Mouse (Mus musculus) neural tube, embryonic 13.5 days (tissue): ENCODE data around the gene Tmem204. TPM values are rescaled to one million over a fixed set of nuclear protein-coding genes. Genes with fewer than 3 reads are reported as not detected.
A peak's percentile ranks its signal among the peaks of the same experiment; 100 is the strongest.

Source experiments
- ATAC-seq: fragments of 200-750 bp; cut with Nextera tagmentation; 2 replicates; pipeline ENCODE4 v1.8.0; 2017; ENCODE audit warnings: low read depth, mild to moderate bottlenecking, moderate TSS enrichment, moderate library complexity
- H3K27ac ChIP-seq: fragments of 300-500 bp; sonication (generic); replicated peaks from 2 replicates; pipeline ENCODE4 v1.5.1; 2015; ENCODE audit warnings: moderate library complexity, mild to moderate bottlenecking, inconsistent platforms
- H3K27me3 ChIP-seq: fragments of 300-500 bp; sonication (generic); 2 replicates; pipeline ENCODE4 v1.6.1; 2015; ENCODE audit warnings: mild to moderate bottlenecking, inconsistent platforms
- H3K36me3 ChIP-seq: fragments of 300-500 bp; sonication (generic); 2 replicates; pipeline ENCODE4 v1.6.1; 2015; ENCODE audit warnings: mild to moderate bottlenecking, inconsistent platforms
- H3K4me1 ChIP-seq: fragments of 300-500 bp; sonication (generic); replicated peaks from 2 replicates; pipeline ENCODE4 v1.6.1; 2015; ENCODE audit warnings: inconsistent platforms
- H3K4me2 ChIP-seq: fragments of 300-500 bp; sonication (generic); 2 replicates; pipeline ENCODE4 v1.6.1; 2015; ENCODE audit warnings: inconsistent platforms, mild to moderate bottlenecking, moderate library complexity
- H3K4me3 ChIP-seq: fragments of 300-500 bp; sonication (generic); 2 replicates; pipeline ENCODE4 v1.5.1; 2015; ENCODE audit warnings: mild to moderate bottlenecking, inconsistent platforms
- H3K9ac ChIP-seq: fragments of 300-500 bp; sonication (generic); 2 replicates; pipeline ENCODE4 v1.6.1; 2015; ENCODE audit warnings: moderate library complexity, mild to moderate bottlenecking, inconsistent platforms
- H3K9me3 ChIP-seq: fragments of 300-500 bp; sonication (generic); 2 replicates; pipeline ENCODE4 v1.6.1; 2016; ENCODE audit warnings: inconsistent platforms
- WGBS: fragments of 180-500 bp; shearing (Covaris S2); methylation state at CpG from one replicate; pipeline ENCODE4 v1.1.7; 2015; 5-methylcytosine and 5-hydroxymethylcytosine counted together
- polyA plus RNA-seq: library from polyadenylated mRNA; unstranded; fragments of >200 nt; fragmentation: Nextera tagmentation; extraction: Ambion mirVana; gene quantifications from 2 replicates; pipeline ENCODE4 v1.2.1, GENCODE M21; 2015

Gene Tmem204
- polyA plus RNA-seq, 1 experiment from 2014 or later = 10.8 TPM

GRCm38 (mm10) chr17:25082081-25082847, 1.1 kb downstream of the Tmem204 start:
- ATAC-seq = no peak
- H3K36me3 ChIP-seq = peaks cover 7% of the 10 kb centered on the region; the same call in 1 of the 2 replicates
- H3K4me1 ChIP-seq = peaks cover 20% of the 10 kb centered on the region
- no peaks in the 10 kb centered on the region for H3K9me3 ChIP-seq
- H3K27me3 ChIP-seq = no peaks in the 10 kb centered on the region
- peak overlapping the region; percentile 35; the same call in 1 of the 2 replicates for H3K27ac ChIP-seq
- 76% methylated on average over 14 of the region's 14 CpGs for whole genome bisulfite sequencing
- H3K9ac ChIP-seq = no peak overlapping the region
- H3K4me2 ChIP-seq = no peak overlapping the region
- no peak overlapping the region for H3K4me3 ChIP-seq

- Histone ChIP-seq H3K27me3 (no peaks in the 10 kb centered on the region), H3K4me2 (peak overlapping the region; percentile 14; the same call in 1 of the 2 replicates), H3K36me3 (0 out of 2 replicates have a peak, but pooled peaks cover 7% of the 10 kb centered on the region), H3K9ac (peak overlapping the region; percentile 57), H3K4me3 (peak overlapping the region; percentile 27), H3K9me3 (no peaks in the 10 kb centered on the region), H3K27ac (peak overlapping the region; percentile 71), H3K4me1 (peaks cover 26% of the 10 kb centered on the region)
- 89% methylated on average over 11 of the region's 11 CpGs for WGBS
- ATAC-seq = no peak
Observed at GRCm38 (mm10) chr17:25080960-25081381, 2.4 kb downstream of the Tmem204 start.

- Histone ChIP-seq H3K9ac (peak overlapping the region; percentile 57), H3K27ac (peak overlapping the region; percentile 71), H3K9me3 (no peaks in the 10 kb centered on the region), H3K4me1 (peaks cover 26% of the 10 kb centered on the region), H3K4me3 (peak overlapping the region; percentile 27), H3K4me2 (peak overlapping the region; percentile 14; the same call in 1 of the 2 replicates), H3K36me3 (0 out of 2 replicates have a peak, but pooled peaks cover 7% of the 10 kb centered on the region), H3K27me3 (no peaks in the 10 kb centered on the region)
- no peak for ATAC-seq
- WGBS = 92% methylated on average over 13 of the region's 13 CpGs
Observed at GRCm38 (mm10) chr17:25080210-25080609, 3.2 kb downstream of the Tmem204 start.

- Histone ChIP-seq H3K9ac (no peak overlapping the region; the same call in 1 of the 2 replicates), H3K4me2 (peak overlapping the region; percentile 40), H3K27me3 (no peaks in the 10 kb centered on the region), H3K27ac (peak overlapping the region; percentile 72), H3K9me3 (no peaks in the 10 kb centered on the region), H3K4me3 (peak overlapping the region; percentile 27), H3K4me1 (peaks cover 26% of the 10 kb centered on the region), H3K36me3 (0 out of 2 replicates have a peak, but pooled peaks cover 13% of the 10 kb centered on the region)
- WGBS = 58% methylated on average over 13 of the region's 13 CpGs
- peak; percentile 82 for ATAC-seq
Observed at GRCm38 (mm10) chr17:25077771-25078372, 5.5 kb downstream of the Tmem204 start.

- Histone ChIP-seq H3K27me3 (no peaks in the 10 kb centered on the region), H3K27ac (peak overlapping the region; percentile 72; the same call in 1 of the 2 replicates), H3K4me3 (no peak overlapping the region), H3K9ac (no peak overlapping the region), H3K36me3 (0 out of 2 replicates have a peak, but pooled peaks cover 13% of the 10 kb centered on the region), H3K9me3 (no peaks in the 10 kb centered on the region), H3K4me2 (no peak overlapping the region), H3K4me1 (peaks cover 26% of the 10 kb centered on the region)
- ATAC-seq = no peak
- WGBS = 88% methylated on average over 4 of the region's 4 CpGs
Observed at GRCm38 (mm10) chr17:25076906-25077305, 6.5 kb downstream of the Tmem204 start.

GRCm38 (mm10) chr17:25068690-25069089, 14.7 kb downstream of the Tmem204 start:
- no peak for ATAC-seq
- H3K9me3 ChIP-seq = no peaks in the 10 kb centered on the region
- 71% methylated on average over 2 of the region's 2 CpGs for WGBS
- no peak overlapping the region for H3K9ac ChIP-seq
- no peaks in the 10 kb centered on the region for H3K27me3 ChIP-seq
- H3K4me3 ChIP-seq = no peak overlapping the region
- H3K36me3 ChIP-seq = peaks cover 24% of the 10 kb centered on the region
- H3K27ac ChIP-seq = no peak overlapping the region
- H3K4me2 ChIP-seq = no peak overlapping the region
- H3K4me1 ChIP-seq = no peaks in the 10 kb centered on the region

- no peak for ATAC-seq
- no peaks in the 10 kb centered on the region for H3K4me1 ChIP-seq
- peaks cover 32% of the 10 kb centered on the region for H3K36me3 ChIP-seq
- H3K27me3 ChIP-seq = no peaks in the 10 kb centered on the region
- WGBS = 70% methylated on average over 8 of the region's 8 CpGs
- no peak overlapping the region for H3K27ac ChIP-seq
- no peak overlapping the region for H3K4me3 ChIP-seq
- no peaks in the 10 kb centered on the region for H3K9me3 ChIP-seq
- no peak overlapping the region for H3K9ac ChIP-seq
- no peak overlapping the region for H3K4me2 ChIP-seq
Observed at GRCm38 (mm10) chr17:25067442-25067851, 15.9 kb downstream of the Tmem204 start.

GRCm38 (mm10) chr17:25066595-25066994, 16.8 kb downstream of the Tmem204 start:
- Histone ChIP-seq H3K4me2 (no peak overlapping the region), H3K27me3 (no peaks in the 10 kb centered on the region), H3K4me3 (no peak overlapping the region), H3K4me1 (no peaks in the 10 kb centered on the region), H3K9ac (no peak overlapping the region), H3K36me3 (peaks cover 41% of the 10 kb centered on the region), H3K9me3 (no peaks in the 10 kb centered on the region), H3K27ac (no peak overlapping the region)
- WGBS = 90% methylated on average over 7 of the region's 7 CpGs
- ATAC-seq = no peak

GRCm38 (mm10) chr17:25065189-25065588, 18.2 kb downstream of the Tmem204 start:
- Histone ChIP-seq H3K27ac (no peak overlapping the region), H3K27me3 (no peaks in the 10 kb centered on the region), H3K4me2 (no peak overlapping the region), H3K9ac (no peak overlapping the region), H3K9me3 (no peaks in the 10 kb centered on the region), H3K36me3 (peaks cover 41% of the 10 kb centered on the region), H3K4me3 (no peak overlapping the region), H3K4me1 (no peaks in the 10 kb centered on the region)
- ATAC-seq = no peak
- 91% methylated on average over 3 of the region's 3 CpGs for WGBS

GRCm38 (mm10) chr17:25064351-25064750, 19.0 kb downstream of the Tmem204 start:
- 77% methylated on average over 9 of the region's 9 CpGs for WGBS
- ATAC-seq = no peak
- no peaks in the 10 kb centered on the region for H3K27me3 ChIP-seq
- H3K4me2 ChIP-seq = no peak overlapping the region
- no peak overlapping the region for H3K4me3 ChIP-seq
- H3K9ac ChIP-seq = no peak overlapping the region
- H3K36me3 ChIP-seq = peaks cover 49% of the 10 kb centered on the region
- no peaks in the 10 kb centered on the region for H3K4me1 ChIP-seq
- H3K9me3 ChIP-seq = no peaks in the 10 kb centered on the region
- 0 out of 2 replicates have a peak overlapping the region, but pooled peaks have one; percentile 1 for H3K27ac ChIP-seq

GRCm38 (mm10) chr17:25063872-25064271, 19.5 kb downstream of the Tmem204 start:
- no peak overlapping the region for H3K4me3 ChIP-seq
- H3K36me3 ChIP-seq = peaks cover 54% of the 10 kb centered on the region
- no peak overlapping the region for H3K4me2 ChIP-seq
- no peaks in the 10 kb centered on the region for H3K27me3 ChIP-seq
- no peaks in the 10 kb centered on the region for H3K9me3 ChIP-seq
- H3K9ac ChIP-seq = no peak overlapping the region
- 85% methylated on average over 12 of the region's 12 CpGs for WGBS
- no peak overlapping the region for H3K27ac ChIP-seq
- no peak for ATAC-seq
- no peaks in the 10 kb centered on the region for H3K4me1 ChIP-seq

- H3K4me2 ChIP-seq = no peak overlapping the region
- no peak overlapping the region for H3K9ac ChIP-seq
- H3K27ac ChIP-seq = no peak overlapping the region
- H3K27me3 ChIP-seq = no peaks in the 10 kb centered on the region
- H3K4me3 ChIP-seq = no peak overlapping the region
- WGBS = 79% methylated on average over 4 of the region's 4 CpGs
- no peaks in the 10 kb centered on the region for H3K4me1 ChIP-seq
- no peak for ATAC-seq
- H3K36me3 ChIP-seq = peaks cover 59% of the 10 kb centered on the region
- no peaks in the 10 kb centered on the region for H3K9me3 ChIP-seq
Observed at GRCm38 (mm10) chr17:25063261-25063660, 20.1 kb downstream of the Tmem204 start.
